Mouse (Mus musculus): Measurements from ENCODE around the gene Sept7.
"Not testable (repeated sequence)": the region's sequence is repeated elsewhere in the genome, so short reads cannot be mapped to it uniquely, and the experiment has no call there.

- not testable (repeated sequence) for TF ChIP-seq POLR2A (IDR thresholded peaks at IDR 0.05; ENCODE audit: insufficient read depth, low read length); CTCF (IDR thresholded peaks at IDR 0.05; ENCODE audit: low read depth, low read length)
Observed at GRCm38 (mm10) chr9:25319676-25320075, 67.4 kb downstream of the Sept7 start.
